Mouse (Mus musculus) olfactory bulb, adult 2 months (tissue): Measurements from ENCODE around the gene Rnf111. TPM values are rescaled to one million over a fixed set of nuclear protein-coding genes. Genes with fewer than 3 reads are reported as not detected.

Experiments
- H3K27ac ChIP-seq: fragments of 200-500 bp; 2 replicates; pipeline ENCODE4 v1.5.1; 2012; ENCODE audit warnings: low read depth, low read length; ENCODE audit not compliant: insufficient read depth
- H3K4me1 ChIP-seq: fragments of 200-500 bp; 2 replicates; pipeline ENCODE4 v1.6.1; 2012; ENCODE audit warnings: low read length; ENCODE audit not compliant: control insufficient read depth, insufficient read depth
- H3K4me3 ChIP-seq: fragments of 200-500 bp; 2 replicates; pipeline ENCODE4 v1.5.1; 2012; ENCODE audit warnings: mild to moderate bottlenecking, low read depth, low read length, moderate library complexity; ENCODE audit not compliant: insufficient read depth
- CTCF ChIP-seq: fragments of 200-500 bp; IDR thresholded peaks from 2 replicates; pipeline ENCODE4 v1.5.1; 2012; ENCODE audit warnings: low read depth, mild to moderate bottlenecking, low read length, moderate library complexity; ENCODE audit not compliant: insufficient read depth
- POLR2A ChIP-seq: fragments of 200-500 bp; IDR thresholded peaks from 2 replicates; pipeline ENCODE4 v1.6.1; 2012; ENCODE audit warnings: mild to moderate bottlenecking, low read depth, low read length, moderate library complexity; ENCODE audit not compliant: insufficient read depth
- WGBS: fragments of 180-500 bp; shearing (Covaris S2); methylation state at CpG from one replicate; pipeline ENCODE4 v1.1.7; 2018; 5-methylcytosine and 5-hydroxymethylcytosine counted together
- polyA plus RNA-seq: library from polyadenylated mRNA; stranded (reverse); fragments of >200 nt; gene quantifications from 2 replicates; pipeline ENCODE4 v1.2.4, GENCODE M21; 2012; ENCODE audit warnings: low replicate concordance; ENCODE audit not compliant: missing spikeins, insufficient read depth, insufficient read length

Rnf111 gene
- polyA plus RNA-seq, 1 experiment, result not detected

DNA sequence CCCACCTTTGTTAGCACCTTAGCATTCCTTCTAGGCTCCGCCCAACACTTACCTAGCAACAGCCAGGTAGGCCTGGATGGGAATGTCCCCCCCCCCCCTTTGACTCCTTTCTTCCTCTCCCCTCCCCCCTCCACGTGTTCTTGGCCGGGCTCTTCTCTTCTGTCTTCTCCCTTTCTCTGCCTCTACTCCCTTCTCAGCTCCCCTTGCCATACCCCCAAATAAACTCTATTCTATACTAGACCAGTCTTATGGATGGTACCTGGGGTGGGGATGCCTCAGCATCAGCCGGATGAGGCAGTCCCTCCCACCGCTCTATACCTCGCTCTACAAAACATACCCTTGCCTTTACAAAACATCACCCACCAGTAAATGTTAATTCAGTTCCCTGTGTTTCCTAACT is 38.1 kb upstream of the Rnf111 start:
- TF ChIP-seq CTCF, result no peak
- no peak for TF ChIP-seq POLR2A
- WGBS, result 5% methylated on average over 6 of the region's 6 CpGs
- Histone ChIP-seq H3K4me1 (no peaks in the 10 kb centered on the region), H3K27ac (no peak overlapping the region), H3K4me3 (no peak overlapping the region)

DNA sequence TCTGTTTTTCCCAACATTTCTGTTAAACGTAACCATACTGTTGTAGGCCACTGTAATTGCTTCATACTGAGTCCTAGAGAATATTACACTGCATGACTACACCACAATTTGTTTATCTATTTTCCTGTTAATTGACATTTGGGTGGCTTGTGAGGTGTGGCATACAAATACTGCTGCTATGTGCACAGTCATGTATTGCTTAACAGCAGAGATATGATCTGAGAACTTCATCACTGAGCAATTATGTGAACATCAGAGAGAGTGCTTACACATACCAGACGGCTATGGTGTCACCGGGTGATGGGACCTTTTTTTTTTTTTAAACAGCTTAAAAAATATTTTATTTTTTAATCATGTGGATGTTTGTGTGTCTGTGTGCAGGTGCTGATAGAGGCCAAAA is 29.8 kb upstream of the Rnf111 start:
- Histone ChIP-seq H3K27ac (no peak overlapping the region), H3K4me1 (no peaks in the 10 kb centered on the region), H3K4me3 (no peak overlapping the region)
- no peak for TF ChIP-seq CTCF
- TF ChIP-seq POLR2A, result no peak
- 90% methylated on average over 3 of the region's 3 CpGs for WGBS

DNA sequence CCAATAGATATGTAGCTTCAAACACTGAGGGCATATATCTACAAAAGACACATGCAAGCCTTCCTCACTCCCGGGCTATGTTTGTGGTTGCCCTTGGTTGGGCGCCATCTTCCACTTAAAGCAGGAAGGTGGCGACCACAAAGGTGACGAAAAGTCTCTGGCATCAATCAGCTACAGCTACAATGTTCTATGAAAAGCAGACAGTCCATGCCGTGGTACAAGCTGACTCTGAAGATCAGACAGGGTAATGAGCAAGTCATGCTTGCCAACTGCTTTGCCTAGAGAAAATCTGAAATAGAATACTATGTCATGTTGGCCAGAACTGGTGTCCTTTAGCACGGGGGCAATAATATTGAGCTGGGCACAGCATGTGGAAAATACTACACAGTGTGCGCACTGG is 20.8 kb upstream of the Rnf111 start:
- H3K27ac ChIP-seq, result no peak overlapping the region
- WGBS, result 83% methylated on average over 7 of the region's 7 CpGs
- H3K4me1 ChIP-seq, result no peaks in the 10 kb centered on the region
- no peak overlapping the region for H3K4me3 ChIP-seq
- TF ChIP-seq POLR2A (no peak), CTCF (no peak)

DNA sequence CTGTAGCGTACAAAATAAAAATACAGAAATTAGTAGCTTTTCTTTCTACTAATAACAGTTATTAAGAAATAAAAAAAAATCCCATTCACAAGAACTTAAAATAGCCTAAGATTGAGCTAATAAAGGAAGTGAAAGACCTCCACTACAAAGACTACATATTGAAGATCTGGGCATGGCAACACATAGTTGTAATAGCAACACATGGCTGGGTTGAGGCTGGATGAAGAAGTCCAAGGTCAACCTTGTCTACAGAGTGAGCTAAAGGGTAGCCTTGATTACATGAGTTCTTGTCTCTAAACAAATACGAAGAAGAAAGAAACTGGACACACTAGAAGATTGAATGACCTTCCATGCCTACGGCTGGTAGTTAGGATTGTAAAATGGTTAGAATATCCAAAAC is 20.3 kb upstream of the Rnf111 start:
- no peak overlapping the region for H3K27ac ChIP-seq
- WGBS, result 70% methylated on average over 3 of the region's 3 CpGs
- H3K4me3 ChIP-seq, result no peak overlapping the region
- no peaks in the 10 kb centered on the region for H3K4me1 ChIP-seq
- TF ChIP-seq POLR2A (no peak), CTCF (no peak)

DNA sequence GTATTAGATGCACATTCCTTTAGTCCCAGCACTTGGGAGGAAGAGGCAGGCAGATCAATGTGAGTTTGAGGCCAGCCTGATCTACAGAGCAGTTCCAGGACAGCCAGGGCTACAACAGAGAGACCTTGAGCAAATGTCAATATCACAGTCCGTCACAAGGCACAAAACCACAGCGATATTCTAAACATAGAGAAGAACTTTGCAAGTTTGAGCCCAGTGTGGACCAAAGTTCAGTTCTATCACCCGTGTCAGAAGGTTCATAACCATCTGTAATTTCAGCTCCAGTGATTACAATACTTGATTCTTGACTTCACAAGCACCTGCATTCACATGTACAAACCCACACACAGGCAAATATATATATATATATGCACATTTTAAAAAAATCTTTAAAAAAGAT is 17.1 kb upstream of the Rnf111 start:
- Histone ChIP-seq H3K27ac (no peak overlapping the region), H3K4me1 (no peaks in the 10 kb centered on the region), H3K4me3 (no peak overlapping the region)
- 85% methylated on average over 3 of the region's 3 CpGs for WGBS
- TF ChIP-seq CTCF, result no peak
- TF ChIP-seq POLR2A, result no peak

DNA sequence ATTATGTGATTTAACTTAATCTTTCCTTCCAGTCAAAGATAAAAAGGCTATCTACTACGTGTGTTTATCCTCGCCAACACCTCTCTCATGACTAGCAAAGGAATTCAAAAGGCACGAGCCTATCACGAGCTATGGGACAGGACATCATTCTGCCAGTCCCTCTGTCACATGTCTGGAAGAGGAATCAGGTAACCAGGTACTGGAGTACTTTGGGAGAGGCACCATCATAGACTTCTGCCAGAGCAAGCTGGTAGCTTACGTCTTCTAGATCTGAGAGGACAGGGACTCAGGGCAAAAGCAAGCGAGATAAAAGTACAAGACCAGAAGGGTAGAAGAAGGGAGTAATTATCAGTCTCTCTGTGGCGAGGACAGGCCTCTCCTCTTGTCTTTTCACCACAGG is 8.2 kb upstream of the Rnf111 start:
- no peak overlapping the region for H3K27ac ChIP-seq
- no peaks in the 10 kb centered on the region for H3K4me1 ChIP-seq
- 87% methylated on average over 7 of the region's 7 CpGs for WGBS
- H3K4me3 ChIP-seq, result no peak overlapping the region
- no peak for TF ChIP-seq POLR2A
- no peak for TF ChIP-seq CTCF

DNA sequence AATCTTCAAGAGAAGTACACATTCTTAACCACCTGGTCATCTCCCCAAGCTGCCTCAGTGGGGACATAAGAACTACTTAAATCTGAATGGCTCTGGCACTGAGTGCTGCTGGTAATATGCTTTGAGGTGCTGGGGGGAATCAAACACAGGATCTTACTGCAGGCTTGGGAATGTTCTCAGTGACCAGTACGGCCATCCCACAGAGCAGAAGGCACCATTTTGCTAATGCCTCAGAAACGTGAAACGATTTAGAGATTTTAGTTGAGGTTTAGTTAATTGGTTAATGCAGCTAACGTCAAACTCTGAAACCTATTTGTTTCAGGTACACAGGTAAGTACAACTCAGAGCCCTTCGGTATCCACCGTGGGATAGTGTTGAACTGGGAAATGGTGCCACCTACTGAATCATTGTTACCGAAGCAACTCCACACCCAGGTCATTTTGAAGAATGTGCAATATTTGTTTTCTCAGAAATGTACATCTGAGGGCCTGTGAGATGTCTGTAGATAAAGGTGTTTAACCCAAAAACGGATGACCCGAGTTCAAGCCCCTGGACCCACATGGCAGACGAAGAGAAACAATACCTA is 7.6 kb upstream of the Rnf111 start:
- 64% methylated on average over 10 of the region's 10 CpGs for WGBS
- TF ChIP-seq CTCF, result no peak
- TF ChIP-seq POLR2A, result no peak
- Histone ChIP-seq H3K27ac (no peak overlapping the region), H3K4me3 (no peak overlapping the region), H3K4me1 (no peaks in the 10 kb centered on the region)

DNA sequence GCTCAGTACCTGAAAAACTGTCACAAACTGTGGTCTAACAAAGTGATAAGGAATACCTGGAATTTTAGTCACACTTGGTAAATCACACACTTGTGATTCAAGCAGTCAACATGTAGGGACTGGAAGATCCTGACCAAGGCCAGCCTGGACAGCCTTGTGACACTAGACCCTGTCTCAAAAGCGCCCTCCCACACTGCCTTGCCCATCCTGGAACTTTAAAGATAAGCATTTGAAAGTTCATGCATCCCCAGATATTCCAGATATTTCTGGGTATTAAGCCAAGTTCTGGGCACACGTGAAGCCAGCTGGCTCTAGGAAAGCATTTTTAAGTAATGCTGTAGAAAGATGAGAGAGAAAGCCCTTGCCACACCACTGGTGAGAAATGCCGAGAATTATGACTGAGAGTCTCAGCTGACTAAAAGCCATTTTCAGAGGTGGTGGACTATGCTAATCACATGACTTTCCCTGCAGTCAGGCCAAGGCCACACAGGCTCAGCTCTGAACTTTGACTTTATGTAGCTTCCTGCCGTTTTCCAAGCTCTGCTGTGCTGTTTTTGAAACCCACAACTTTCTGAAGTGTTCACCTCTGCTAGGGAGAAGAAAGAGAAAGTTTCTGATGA is 6.5 kb upstream of the Rnf111 start:
- 75% methylated on average over 4 of the region's 4 CpGs for WGBS
- H3K27ac ChIP-seq, result no peak overlapping the region
- no peak overlapping the region for H3K4me3 ChIP-seq
- TF ChIP-seq POLR2A (no peak), CTCF (no peak)
- no peaks in the 10 kb centered on the region for H3K4me1 ChIP-seq

DNA sequence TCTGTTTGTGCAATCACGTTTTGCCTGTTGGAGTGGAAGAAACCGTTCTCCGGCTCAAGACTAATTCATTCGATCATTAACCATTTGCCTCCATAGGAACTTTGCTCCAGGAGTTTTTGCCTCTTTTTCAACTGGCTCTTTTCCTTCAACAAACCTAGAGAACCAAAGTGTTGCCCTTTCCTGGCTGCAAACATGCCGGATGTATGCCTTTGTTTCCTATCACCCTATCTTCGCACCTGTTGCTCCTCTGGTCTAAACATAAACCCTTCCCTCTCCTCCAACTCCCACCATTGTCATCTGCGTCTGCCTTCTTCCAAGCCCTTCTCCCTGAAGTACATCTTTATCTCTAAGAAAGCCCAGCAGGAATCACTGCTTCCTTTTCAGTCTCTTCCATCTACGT is 3.3 kb upstream of the Rnf111 start:
- Histone ChIP-seq H3K4me1 (no peaks in the 10 kb centered on the region), H3K4me3 (no peak overlapping the region), H3K27ac (no peak overlapping the region)
- 73% methylated on average over 8 of the region's 8 CpGs for WGBS
- no peak for TF ChIP-seq POLR2A
- no peak for TF ChIP-seq CTCF

DNA sequence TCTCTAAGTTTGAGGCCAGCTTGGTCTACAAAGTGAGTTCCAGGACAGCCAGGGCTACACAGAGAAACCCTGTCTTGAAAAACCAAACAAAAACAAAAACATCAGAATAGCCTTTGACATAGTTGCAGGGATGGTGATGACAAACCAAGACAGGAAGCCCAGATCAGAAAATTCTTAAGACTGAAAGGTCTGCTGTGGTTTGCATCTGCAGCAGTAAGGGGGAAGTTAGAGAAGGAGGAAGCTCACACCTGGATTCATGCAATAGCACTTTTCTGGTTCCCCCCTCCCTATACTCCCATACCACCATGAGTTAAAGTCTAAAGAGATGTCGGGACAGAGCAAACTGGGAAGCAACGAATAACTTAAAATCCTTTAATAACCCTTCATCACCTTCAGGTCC is 2.7 kb upstream of the Rnf111 start:
- Histone ChIP-seq H3K4me1 (no peaks in the 10 kb centered on the region), H3K4me3 (no peak overlapping the region), H3K27ac (no peak overlapping the region)
- WGBS, result 75% methylated on average over 2 of the region's 2 CpGs
- TF ChIP-seq CTCF, result no peak
- no peak for TF ChIP-seq POLR2A
